Mouse (Mus musculus): Measurements from ENCODE around the gene Aldh8a1.

- TF ChIP-seq CTCF (IDR thresholded peaks at IDR 0.05; ENCODE audit: low read depth, low read length) (no peak), POLR2AphosphoS5 (IDR thresholded peaks at IDR 0.05; ENCODE audit: insufficient replicate concordance, low read depth, low read length) (no peak), GATA1 (IDR thresholded peaks at IDR 0.05; ENCODE audit: borderline replicate concordance, low read length) (no peak), GATA2 (IDR thresholded peaks at IDR 0.05; ENCODE audit: borderline replicate concordance, low read depth, low read length) (no peak)
Observed at GRCm38 (mm10) chr10:21353890-21354289, 23.2 kb upstream of the Aldh8a1 start.
